Mouse (Mus musculus) mammary gland, adult 2 months (tissue): ENCODE results near the gene Stpg3. TPM values are rescaled to one million over a fixed set of nuclear protein-coding genes. Genes with fewer than 3 reads are reported as not detected.

Experiments
- polyA plus RNA-seq: library from polyadenylated mRNA; depleted of rRNA; stranded (reverse); fragments of >200 nt; gene quantifications from 2 replicates; pipeline ENCODE4 v1.2.3, GENCODE M21; 2012; ENCODE audit warnings: low replicate concordance; rRNA removed

Stpg3 gene
- 0.23 TPM in 1 of 2 replicates, not detected in the other for polyA plus RNA-seq

DNA sequence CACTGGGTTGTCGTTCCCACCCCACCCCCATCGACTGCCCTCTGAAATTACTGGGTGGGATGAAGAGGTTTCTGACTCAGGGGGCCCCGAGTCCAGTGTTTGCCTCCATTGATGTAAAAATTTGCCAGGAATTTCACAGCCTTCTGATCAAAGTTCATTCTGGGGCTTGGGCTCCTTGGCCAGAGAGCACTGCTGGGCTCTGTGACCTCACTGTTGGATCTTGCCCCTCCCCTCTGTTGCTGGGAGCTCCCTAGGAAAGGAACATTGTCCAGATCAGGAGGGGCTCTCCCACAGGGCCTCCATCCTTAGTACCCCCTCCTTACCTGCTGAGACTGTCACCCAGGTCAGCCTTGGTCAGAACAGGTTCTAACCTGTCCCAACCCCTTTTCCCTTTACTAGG is at the start of gene Stpg3:
Stpg3 (minus strand) TSS at position 194 of the 400 bp plus-strand sequence.

DNA sequence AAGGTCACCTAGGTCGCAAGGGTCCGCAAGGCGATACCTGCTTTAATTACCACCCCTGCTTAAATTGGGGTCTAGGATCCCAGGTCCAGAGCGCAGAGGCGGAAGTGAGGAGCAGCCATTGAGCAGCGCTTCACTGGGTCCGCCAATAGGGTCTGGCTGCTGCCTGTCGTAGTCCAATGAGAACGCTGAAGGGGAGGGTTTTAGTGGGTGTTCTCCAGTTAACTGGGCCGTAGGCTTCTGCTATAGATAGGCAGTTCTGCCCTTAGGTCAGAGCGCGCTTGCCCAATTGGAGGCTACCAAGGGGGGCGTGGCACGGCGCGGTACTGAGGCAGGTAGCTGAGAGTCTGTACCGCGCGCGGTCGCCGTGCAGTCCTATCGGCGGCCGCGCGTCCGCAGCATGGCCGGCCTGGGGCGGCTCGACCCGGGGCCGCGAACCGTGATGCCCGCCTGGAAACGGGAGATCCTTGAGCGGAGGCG is 47.9 kb upstream of the Stpg3 start, which contains the start of gene Tprn:
Tprn (plus strand) TSS at position 328 of the 477 bp plus-strand sequence.

DNA sequence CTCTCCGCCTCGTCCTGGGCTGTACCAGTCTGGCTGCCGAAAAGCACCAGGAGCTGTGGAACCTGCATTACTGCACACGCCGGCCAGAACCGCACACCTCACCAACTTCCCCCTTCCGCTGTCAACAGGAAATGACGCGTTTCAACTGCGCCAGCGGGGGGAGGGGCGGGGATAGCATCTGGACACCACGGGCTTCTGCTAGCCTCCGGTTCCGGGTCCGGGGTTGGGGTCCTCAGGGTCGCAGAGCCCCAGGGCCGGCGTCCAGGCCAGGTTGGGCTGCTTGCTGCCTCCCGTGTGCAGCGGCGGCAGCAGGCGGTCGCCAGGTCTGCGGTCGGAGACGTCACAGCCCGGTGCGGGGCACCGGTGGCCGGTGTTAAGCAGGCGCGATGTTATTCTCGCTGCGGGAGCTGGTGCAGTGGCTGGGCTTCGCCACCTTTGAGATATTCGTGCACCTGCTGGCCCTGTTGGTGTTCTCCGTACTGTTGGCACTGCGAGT is 40.9 kb upstream of the Stpg3 start, which contains the start of gene Tmem203:
Tmem203 (plus strand) TSS at position 156 of the 496 bp plus-strand sequence.

DNA sequence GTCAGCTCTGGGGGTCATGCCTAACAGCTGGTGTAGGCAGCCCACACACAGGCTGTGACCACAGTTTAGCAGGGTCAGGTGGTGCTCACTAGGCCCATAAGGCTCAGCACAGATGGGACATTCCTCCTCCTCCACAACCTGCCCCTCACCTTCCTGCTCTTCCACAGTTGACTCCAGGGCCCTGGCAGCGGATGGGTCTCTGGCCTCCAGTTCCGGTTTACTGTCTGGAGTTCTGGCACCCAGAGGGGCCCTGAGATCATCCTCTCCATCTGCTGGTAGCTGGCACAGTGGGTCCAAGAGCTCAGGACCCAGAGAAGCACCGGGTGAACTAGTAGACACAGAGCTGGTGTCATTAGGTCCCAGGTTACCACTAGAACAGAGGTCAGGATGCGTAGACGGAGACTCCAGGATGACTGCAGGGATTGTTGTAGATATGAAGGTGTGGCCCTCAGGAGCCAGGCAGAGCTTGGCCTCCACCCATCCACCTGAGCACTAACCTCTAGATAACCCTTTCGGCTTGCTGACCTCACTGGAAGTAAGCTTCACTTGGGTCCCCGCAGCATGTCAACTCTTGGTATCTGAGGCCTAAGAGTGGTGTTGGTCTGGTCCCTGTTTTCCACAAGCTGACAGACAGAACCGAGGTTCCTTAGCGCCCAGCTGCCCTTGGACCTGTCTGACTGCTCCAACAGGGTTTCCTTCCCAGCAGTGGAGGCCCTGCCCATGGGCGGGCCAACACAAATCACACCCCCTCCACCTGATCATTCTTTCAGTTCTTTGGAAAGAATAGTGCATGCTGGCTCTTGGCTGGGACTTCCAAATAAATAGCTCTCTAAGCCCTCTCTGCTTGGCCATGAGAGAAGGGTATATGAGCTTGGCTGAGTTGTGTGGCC is 32.0 kb upstream of the Stpg3 start, which contains the start of gene AL732309.1:
AL732309.1 (minus strand) TSS at position 681 of the 890 bp plus-strand sequence.

DNA sequence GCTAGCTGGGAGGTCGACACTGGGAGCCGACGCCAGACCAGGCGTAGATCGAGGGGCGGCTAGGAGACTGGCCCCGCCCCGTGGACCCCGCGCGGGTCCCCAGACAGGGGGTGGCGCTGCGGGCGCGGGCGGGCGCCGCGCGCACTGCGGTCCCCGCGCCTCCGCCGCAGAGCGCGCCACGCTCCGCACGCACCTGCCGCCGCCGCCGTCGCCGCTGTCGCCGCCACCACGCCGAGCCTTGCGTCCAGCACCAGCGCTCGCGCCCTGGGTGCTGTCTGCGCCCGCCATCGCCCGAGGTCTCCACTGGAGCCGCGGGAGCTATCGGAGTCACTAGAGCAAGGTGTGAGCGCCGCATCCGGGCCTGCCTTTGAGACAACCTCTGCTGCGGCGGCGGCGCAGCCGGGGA is 27.7 kb upstream of the Stpg3 start, which contains the start of the genes Rnf208 and Cysrt1:
Rnf208 (plus strand) TSS at position 155 of the 406 bp plus-strand sequence.
Cysrt1 (minus strand) TSS at position 352 of the 406 bp plus-strand sequence.

DNA sequence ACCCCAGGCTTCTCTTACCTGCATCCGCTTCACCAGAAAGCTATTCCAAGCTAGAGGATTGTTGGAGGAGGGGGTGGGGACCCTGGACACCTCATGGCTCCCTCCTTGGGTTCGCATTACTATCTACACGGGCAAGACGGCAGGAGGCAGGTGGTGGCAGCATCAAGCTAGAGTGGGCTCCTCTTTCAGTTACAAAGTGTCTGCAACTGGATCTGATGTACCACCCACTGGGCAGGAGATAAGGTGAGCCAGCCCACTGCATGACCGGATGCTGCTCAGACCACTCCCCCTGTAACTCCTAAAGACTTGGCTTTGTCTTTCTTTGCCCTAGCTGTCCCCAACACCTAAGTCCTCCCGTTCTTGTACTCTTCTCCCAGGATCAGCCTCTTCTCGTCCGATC is 22.2 kb upstream of the Stpg3 start, which contains the start of gene Rnf224:
Rnf224 (minus strand) TSS at position 174 of the 400 bp plus-strand sequence.

DNA sequence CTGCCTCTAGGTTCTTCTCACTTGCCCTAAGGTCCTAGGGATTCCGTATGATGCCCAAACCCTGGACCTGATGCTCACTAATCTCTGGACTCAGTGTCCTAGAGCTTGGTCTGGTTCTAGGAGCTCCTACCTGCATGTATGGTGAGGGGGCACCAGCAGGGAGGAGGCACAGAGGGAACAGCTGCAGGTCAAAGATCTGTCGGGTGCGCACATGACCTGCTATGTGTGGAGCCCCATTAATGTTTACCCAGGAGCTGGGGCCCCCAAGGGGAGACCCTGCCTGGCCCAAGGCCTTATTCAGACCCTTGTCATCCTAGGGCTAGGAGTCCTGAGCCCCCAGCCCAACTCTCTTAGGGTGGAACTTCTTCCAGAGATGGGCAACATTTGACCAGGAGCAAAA is 19.6 kb upstream of the Stpg3 start, which contains the start of gene Slc34a3:
Slc34a3 (minus strand) TSS at position 315 of the 400 bp plus-strand sequence.

DNA sequence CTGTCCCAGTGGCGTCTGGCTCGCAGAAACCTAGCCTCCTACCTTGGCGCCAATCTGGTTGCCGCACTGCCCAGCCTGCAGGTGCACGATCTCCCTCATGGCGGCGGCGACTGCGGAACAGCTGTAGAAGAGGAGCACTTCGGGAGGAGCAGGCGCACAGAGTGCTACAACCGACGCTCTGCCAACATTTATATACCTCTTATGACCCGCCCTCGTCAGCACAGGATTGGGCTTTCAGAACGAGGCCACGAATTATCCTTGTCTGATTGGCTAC is 10.0 kb upstream of the Stpg3 start, which contains the start of gene Tubb4b:
Tubb4b (minus strand) TSS at position 211 of the 274 bp plus-strand sequence.

DNA sequence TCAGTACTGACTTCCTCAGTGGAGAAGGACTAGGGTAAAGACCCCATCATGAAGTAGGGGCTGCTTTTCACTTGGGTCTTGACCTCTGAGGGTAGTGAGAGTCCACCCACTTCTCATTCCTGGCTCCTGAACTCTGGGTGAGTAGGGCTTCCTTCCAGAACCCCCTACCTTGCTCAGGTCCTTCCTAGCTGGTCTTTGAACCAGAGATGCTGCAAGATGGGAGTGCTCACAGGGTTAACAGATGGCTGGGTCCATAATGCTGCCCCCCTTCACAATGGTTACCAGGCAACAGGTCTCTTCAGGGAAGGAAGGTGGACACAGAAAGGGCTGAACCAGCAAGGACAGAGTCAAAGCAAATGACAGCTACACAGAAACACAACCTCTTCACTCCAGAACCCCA is 4.0 kb upstream of the Stpg3 start, which contains the start of gene Fam166a:
Fam166a (plus strand) TSS at position 301 of the 400 bp plus-strand sequence.

DNA sequence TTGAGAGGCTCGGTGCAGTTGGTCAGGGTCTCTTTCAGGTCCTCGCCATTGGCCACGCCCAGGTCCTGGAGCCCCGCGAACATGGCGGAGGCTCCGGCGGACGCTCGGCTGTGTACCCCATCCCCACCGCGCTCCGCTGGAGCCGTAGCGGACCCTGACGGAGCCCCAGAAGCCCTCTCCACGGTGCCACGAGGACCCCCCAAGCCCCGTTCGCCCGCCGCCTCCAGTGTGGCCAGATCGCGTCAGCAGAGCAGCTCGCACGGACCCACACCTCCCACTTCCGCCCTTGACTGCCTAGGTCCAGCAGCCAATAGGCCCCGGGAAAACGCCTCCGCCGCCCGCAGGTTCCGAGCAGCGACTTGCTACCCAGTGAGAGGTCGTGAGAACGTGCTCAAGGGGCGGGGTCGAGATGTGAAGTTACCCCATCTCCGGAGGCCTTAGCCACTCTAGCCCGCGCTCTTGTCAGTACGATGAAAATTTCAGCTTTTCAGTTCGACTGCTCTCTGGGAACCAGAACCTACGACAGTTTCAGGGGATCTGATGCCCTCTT is 3.2 kb downstream of the Stpg3 start, which contains the start of gene Nelfb:
Nelfb (minus strand) TSS at position 369 of the 550 bp plus-strand sequence.

DNA sequence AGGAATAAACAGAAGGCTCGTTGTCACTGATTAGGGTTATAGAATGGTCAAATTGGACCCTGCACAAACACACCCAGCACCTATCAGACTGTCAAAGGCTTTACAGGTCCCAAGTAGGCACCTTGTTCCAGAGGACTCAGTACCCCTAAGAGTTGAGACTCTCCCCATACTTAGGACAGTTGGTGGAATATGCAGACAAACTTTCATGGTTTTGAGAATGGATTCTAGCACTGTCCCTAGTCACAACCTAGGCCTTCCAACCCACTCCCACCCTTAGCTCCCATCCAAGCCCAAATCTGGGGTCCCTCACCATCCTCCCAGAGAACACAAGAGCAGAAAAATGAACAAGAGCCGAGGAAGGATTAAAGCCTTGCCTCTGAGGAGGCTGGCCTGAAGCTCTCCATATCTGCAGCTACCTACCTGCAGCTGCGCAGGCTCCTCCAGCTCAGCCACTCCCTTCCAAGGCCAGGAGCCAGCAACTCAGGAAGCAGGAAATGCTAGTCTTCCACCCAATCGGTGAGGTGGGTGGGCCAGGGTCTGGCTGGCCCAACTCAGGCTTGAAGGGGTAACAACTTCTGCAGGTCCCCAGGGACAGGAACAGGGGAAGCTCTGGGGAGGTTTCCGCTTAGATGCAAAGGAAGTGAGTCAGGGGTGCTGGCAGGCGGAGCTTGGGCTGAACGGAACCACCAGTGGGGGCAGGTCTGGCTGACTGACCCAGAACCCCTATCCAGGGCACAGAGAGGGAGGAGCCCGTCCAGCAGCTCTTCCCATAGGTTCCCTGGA is 18.1 kb downstream of the Stpg3 start, which contains the start of gene Tor4a:
Tor4a (minus strand) TSS at position 715 of the 783 bp plus-strand sequence.

DNA sequence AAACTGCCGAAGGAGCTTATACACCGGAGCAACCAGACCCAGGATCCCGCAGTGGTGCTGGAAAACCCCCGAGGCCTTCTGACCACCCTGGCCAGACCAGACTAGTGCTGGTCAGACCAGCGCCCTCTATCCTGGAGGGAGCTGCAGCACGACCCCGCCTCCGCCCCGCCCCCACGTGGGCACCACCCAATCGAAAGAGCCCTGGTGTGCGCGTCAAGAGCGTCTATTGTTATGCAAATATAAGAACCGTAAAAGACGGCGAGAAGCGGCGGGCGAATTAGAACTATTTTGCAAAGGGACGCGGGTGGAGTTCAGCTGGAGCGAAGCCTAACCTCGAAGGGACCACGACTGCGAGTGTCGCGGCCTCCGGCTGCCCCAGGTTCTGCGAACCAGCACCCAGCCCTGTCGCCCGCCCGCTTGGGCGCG is 33.9 kb downstream of the Stpg3 start, which contains the start of gene Nrarp:
Nrarp (plus strand) TSS at position 281 of the 426 bp plus-strand sequence.

Other genes with a start within 250 kb of the Stpg3 start
- 26.2 and 28.3 TPM in 2 replicates for gene Mrpl41, start 239.5 kb downstream of the Stpg3 start, polyA plus RNA-seq
- gene Pnpla7, start 238.6 kb downstream of the Stpg3 start, polyA plus RNA-seq = 23.6 and 35.9 TPM in 2 replicates
- 113 and 165 TPM in 2 replicates for gene Nsmf, start 160.3 kb downstream of the Stpg3 start, polyA plus RNA-seq
- gene Entpd8, start 134.3 kb downstream of the Stpg3 start, polyA plus RNA-seq = 0.11 and 0.26 TPM in 2 replicates
- 0.07 and 0.16 TPM in 2 replicates for gene Noxa1, start 119.5 kb downstream of the Stpg3 start, polyA plus RNA-seq
- gene Nrarp, start 33.9 kb downstream of the Stpg3 start, polyA plus RNA-seq = 15.2 and 32.0 TPM in 2 replicates
- 34.9 and 70.8 TPM in 2 replicates for gene Tor4a, start 17.8 kb downstream of the Stpg3 start, polyA plus RNA-seq
- gene Nelfb, start 3.1 kb downstream of the Stpg3 start, polyA plus RNA-seq = 51.7 and 97.1 TPM in 2 replicates
- gene Fam166a, start 4.1 kb upstream of the Stpg3 start, polyA plus RNA-seq = 0.17 and 0.19 TPM in 2 replicates
- 306 and 366 TPM in 2 replicates for gene Tubb4b, start 10.1 kb upstream of the Stpg3 start, polyA plus RNA-seq
- gene Slc34a3, start 19.7 kb upstream of the Stpg3 start, polyA plus RNA-seq = 0.04 and 0.06 TPM in 2 replicates
- gene Rnf224, start 22.1 kb upstream of the Stpg3 start, polyA plus RNA-seq = 0.19 and 0.24 TPM in 2 replicates
- gene Rnf208, start 27.6 kb upstream of the Stpg3 start, polyA plus RNA-seq = 22.4 and 35.6 TPM in 2 replicates
- gene Cysrt1, start 27.8 kb upstream of the Stpg3 start, polyA plus RNA-seq = 20.7 and 26.5 TPM in 2 replicates
- gene AL732309.1, start 32.2 kb upstream of the Stpg3 start, polyA plus RNA-seq = 28.2 and 30.4 TPM in 2 replicates
- gene Tmem203, start 40.8 kb upstream of the Stpg3 start, polyA plus RNA-seq = 52.0 and 81.2 TPM in 2 replicates
- 18.4 and 28.7 TPM in 2 replicates for gene Tprn, start 48.0 kb upstream of the Stpg3 start, polyA plus RNA-seq
- gene Ssna1, start 57.8 kb upstream of the Stpg3 start, polyA plus RNA-seq = 54.2 and 69.4 TPM in 2 replicates
- 82.5 and 180 TPM in 2 replicates for gene Anapc2, start 57.8 kb upstream of the Stpg3 start, polyA plus RNA-seq
- gene Tmem210, start 73.5 kb upstream of the Stpg3 start, polyA plus RNA-seq = not detected in 2 replicates
- gene Lrrc26, start 75.3 kb upstream of the Stpg3 start, polyA plus RNA-seq = 9.9 and 19.6 TPM in 2 replicates
- 0.19 and 0.41 TPM in 2 replicates for gene Grin1, start 104.5 kb upstream of the Stpg3 start, polyA plus RNA-seq
- gene Man1b1, start 117.7 kb upstream of the Stpg3 start, polyA plus RNA-seq = 11.8 and 12.5 TPM in 2 replicates
- gene Dpp7, start 141.7 kb upstream of the Stpg3 start, polyA plus RNA-seq = 43.0 and 55.8 TPM in 2 replicates
- 43.6 and 71.9 TPM in 2 replicates for gene Uap1l1, start 151.0 kb upstream of the Stpg3 start, polyA plus RNA-seq
- gene Sapcd2, start 157.7 kb upstream of the Stpg3 start, polyA plus RNA-seq = 0.86 and 3.4 TPM in 2 replicates
- gene Entpd2, start 181.2 kb upstream of the Stpg3 start, polyA plus RNA-seq = 48.9 and 63.5 TPM in 2 replicates
- 151 and 254 TPM in 2 replicates for gene Npdc1, start 184.7 kb upstream of the Stpg3 start, polyA plus RNA-seq
- 7.8 and 13.8 TPM in 2 replicates for gene Fut7, start 208.6 kb upstream of the Stpg3 start, polyA plus RNA-seq
- 52.8 and 92.1 TPM in 2 replicates for gene Abca2, start 214.1 kb upstream of the Stpg3 start, polyA plus RNA-seq
- 8.4 and 21.2 TPM in 2 replicates for gene Clic3, start 242.2 kb upstream of the Stpg3 start, polyA plus RNA-seq
- 92.7 and 147 TPM in 2 replicates for gene Paxx, start 246.5 kb upstream of the Stpg3 start, polyA plus RNA-seq